ENCODE assay signal across 9 mouse cellular contexts in the genomic region with DNA sequence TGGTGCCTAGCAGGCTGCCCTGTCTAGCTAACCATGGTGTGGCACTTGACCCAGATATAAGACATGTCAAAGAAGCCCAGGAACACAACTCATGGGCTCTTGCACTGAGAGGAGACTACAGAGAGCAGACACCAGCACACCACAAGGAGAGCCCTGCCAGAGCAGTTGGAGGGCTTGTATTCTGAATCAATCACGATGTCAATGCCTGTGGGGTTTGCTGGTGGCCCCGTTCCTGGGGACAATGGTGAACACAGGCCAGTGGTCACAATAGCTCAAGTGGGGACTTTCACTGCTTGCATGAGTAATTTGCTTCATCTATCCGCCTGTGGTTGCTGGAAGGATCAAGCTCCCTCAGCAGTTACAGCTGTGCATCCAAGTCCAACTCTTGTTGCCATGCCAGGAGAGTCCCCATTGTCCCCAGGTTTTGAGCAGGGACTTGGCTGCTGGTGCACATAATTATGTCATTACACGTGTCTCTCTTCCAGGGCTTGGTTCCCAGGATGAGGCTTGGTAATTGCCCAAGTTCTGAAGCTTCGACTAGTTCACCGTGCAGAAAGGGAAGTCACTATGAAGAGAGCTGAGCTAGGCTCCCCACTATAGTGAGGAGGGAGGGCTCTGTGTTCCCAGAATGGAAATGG.
DNase-seq lines count a peak whose midpoint lies in the region; ATAC-seq lines count a peak whose summit lies in the region.
"Had no signal": no experiment of that assay in that cellular context is flagged by ENCODE, and none has a peak within 500 bp of the region (broad histone marks: within the 10 kb centered on the region; RNA-seq: fewer than 3 reads in every experiment).

No protein-coding gene starts in this region.

- H3K4me1 ChIP-seq in heart, embryonic 11.5 days (ENCODE audit: control insufficient read depth, insufficient read depth, low read length), result no peaks in the 10 kb centered on the region
- no peaks in the 10 kb centered on the region for H3K4me1 ChIP-seq in kidney, embryonic 15.5 days

- H3K4me2 ChIP-seq in heart, embryonic 11.5 days, result no peak overlapping the region
- H3K4me2 ChIP-seq in kidney, embryonic 15.5 days, result no peak overlapping the region

- no peaks in the 10 kb centered on the region for H3K27me3 ChIP-seq in heart, embryonic 11.5 days (ENCODE audit: control insufficient read depth, insufficient read depth, low read length)
- no peaks in the 10 kb centered on the region for H3K27me3 ChIP-seq in kidney, embryonic 15.5 days
- H3K27me3 ChIP-seq: megakaryocyte, embryonic 14.5 days had no signal

- H3K9ac ChIP-seq in heart, embryonic 11.5 days (ENCODE audit: low read depth, low read length), result no peak overlapping the region
- H3K9ac ChIP-seq in kidney, embryonic 15.5 days, result no peak overlapping the region

- WGBS in heart, embryonic 11.5 days (ENCODE audit: insufficient replicate concordance), result 83% methylated on average over 6 of the region's 6 CpGs
- 80% methylated on average over 6 of the region's 6 CpGs for WGBS in kidney, embryonic 15.5 days

- no peaks in the 10 kb centered on the region for H3K36me3 ChIP-seq in heart, embryonic 11.5 days (ENCODE audit: control insufficient read depth, insufficient read depth, low read length)
- no peaks in the 10 kb centered on the region for H3K36me3 ChIP-seq in kidney, embryonic 15.5 days

- no peak overlapping the region for H3K4me3 ChIP-seq in heart, embryonic 11.5 days (ENCODE audit: low read depth, low read length)
- no peak overlapping the region for H3K4me3 ChIP-seq in kidney, embryonic 15.5 days (replicated peaks)
- H3K4me3 ChIP-seq: megakaryocyte, embryonic 14.5 days had no signal

- H3K27ac ChIP-seq in heart, embryonic 11.5 days (ENCODE audit: low read depth, low read length), result no peak overlapping the region
- H3K27ac ChIP-seq in kidney, embryonic 15.5 days, result no peak overlapping the region

- H3K9me3 ChIP-seq in heart, embryonic 11.5 days (replicated peaks; ENCODE audit: control insufficient read depth, low read length), result no peaks in the 10 kb centered on the region
- no peaks in the 10 kb centered on the region for H3K9me3 ChIP-seq in kidney, embryonic 15.5 days (replicated peaks)
- H3K9me3 ChIP-seq: megakaryocyte, embryonic 14.5 days had no signal

- DNase-seq in heart, adult 11 months, result peak; percentile 97
- peak; percentile 18 for DNase-seq in cerebellum, adult 9-11 months
- DNase-seq in heart, adult 9 months (ENCODE audit: low spot score in 2 of 2), result peak; percentile 66 to 72
- DNase-seq in left cerebral cortex, postnatal 14 days (ENCODE audit: low spot score in 2 of 2), result peak; percentile 60 to 71
- no peak for DNase-seq in kidney, postnatal 4 days

- intact Hi-C loops in left cerebral cortex, postnatal 14 days (cut with DNase I), result no loop called here

- ATAC-seq in heart, embryonic 11.5 days (replicated peaks; ENCODE audit: insufficient number of reproducible peaks, low FRiP score, low TSS enrichment), result no peak
- no peak for ATAC-seq in kidney, embryonic 15.5 days (replicated peaks; ENCODE audit: low FRiP score)
- no peak for ATAC-seq in inflammation-experienced regulatory T-cells, adult 6 months

Comparison
In these comparisons a context has a peak if more than half of its experiments do, and no peak if none do; other contexts are left out.
1. DNase-seq: peak in heart, adult 11 months (single experiment), cerebellum, adult 9-11 months (single experiment), heart, adult 9 months (2 of 2) and left cerebral cortex, postnatal 14 days (2 of 2); none in kidney, postnatal 4 days (0 of 2).